Mouse (Mus musculus) stomach, postnatal 0 days (tissue): Measurements from ENCODE around the gene 6030468B19Rik.

Source experiments
- CTCF ChIP-seq: IDR thresholded peaks from 2 replicates; pipeline ENCODE4 v1.5.1; 2016; ENCODE audit warnings: antibody characterized with exemption, low read depth, mild to moderate bottlenecking, moderate library complexity
- EP300 ChIP-seq: optimal IDR thresholded peaks from 2 replicates; pipeline ENCODE3; 2016; ENCODE audit warnings: antibody characterized with exemption

GRCm38 (mm10) chr11:117776085-117776792 is 21.2 kb upstream of the 6030468B19Rik start:
- TF ChIP-seq CTCF (no peak), EP300 (no peak)
